Mouse (Mus musculus): ENCODE measurements around the gene Raet1e. TPM values are rescaled to one million over a fixed set of nuclear protein-coding genes. Genes with fewer than 3 reads are reported as not detected.
"Not testable (repeated sequence)": the region's sequence is repeated elsewhere in the genome, so short reads cannot be mapped to it uniquely, and the experiment has no call there.

The Raet1e gene
- polyA plus RNA-seq, 1 experiment from 2014 or later = 1.0 TPM

GRCm38 (mm10) chr10:22272914-22273683, 114.7 kb downstream of the Raet1e start:
- H3K36me3 ChIP-seq (ENCODE audit: control insufficient read depth, insufficient read depth); H3K4me1 ChIP-seq (replicated peaks; ENCODE audit: control insufficient read depth, insufficient read depth, low read length); H3K27ac ChIP-seq (ENCODE audit: low read depth, low read length); ATAC-seq; H3K9ac ChIP-seq (ENCODE audit: low read depth, low read length); H3K9me3 ChIP-seq (ENCODE audit: control insufficient read depth): not testable (repeated sequence)
- WGBS = 3% methylated on average over 37 of the region's 37 CpGs
- 0 out of 2 replicates have a peak, but pooled peaks cover 11% of the 10 kb centered on the region for H3K27me3 ChIP-seq (replicated peaks; ENCODE audit: control insufficient read depth, insufficient read depth, low read length)
- H3K4me2 ChIP-seq (replicated peaks; ENCODE audit: low read depth) = peak overlapping the region; percentile 80
- H3K4me3 ChIP-seq (ENCODE audit: low read depth, low read length) = peak overlapping the region; percentile 43
- TF ChIP-seq CTCF (IDR thresholded peaks at IDR 0.05; ENCODE audit: low read depth) = peak; percentile 12; the same call in 1 of the 2 replicates

GRCm38 (mm10) chr10:22273684-22274305, 115.4 kb downstream of the Raet1e start:
- 1% methylated on average over 41 of the region's 41 CpGs for WGBS
- no peaks in the 10 kb centered on the region for H3K4me1 ChIP-seq (replicated peaks; ENCODE audit: control insufficient read depth, insufficient read depth, low read length)
- peak overlapping the region; percentile 80 for H3K4me2 ChIP-seq (replicated peaks; ENCODE audit: low read depth)
- no peak for ATAC-seq
- 0 out of 2 replicates have a peak, but pooled peaks cover 11% of the 10 kb centered on the region for H3K27me3 ChIP-seq (replicated peaks; ENCODE audit: control insufficient read depth, insufficient read depth, low read length)
- no peaks in the 10 kb centered on the region for H3K36me3 ChIP-seq (ENCODE audit: control insufficient read depth, insufficient read depth)
- no peaks in the 10 kb centered on the region for H3K9me3 ChIP-seq (ENCODE audit: control insufficient read depth)
- H3K27ac ChIP-seq (ENCODE audit: low read depth, low read length) = no peak overlapping the region
- H3K4me3 ChIP-seq (ENCODE audit: low read depth, low read length) = peak overlapping the region; percentile 43
- TF ChIP-seq CTCF (IDR thresholded peaks at IDR 0.05; ENCODE audit: low read depth) = no peak
- no peak overlapping the region for H3K9ac ChIP-seq (ENCODE audit: low read depth, low read length)

- no peak for ATAC-seq
- H3K9me3 ChIP-seq (ENCODE audit: control insufficient read depth) = no peaks in the 10 kb centered on the region
- TF ChIP-seq CTCF (IDR thresholded peaks at IDR 0.05; ENCODE audit: low read depth) = no peak
- H3K4me2 ChIP-seq (replicated peaks; ENCODE audit: low read depth) = no peak overlapping the region
- H3K27me3 ChIP-seq (replicated peaks; ENCODE audit: control insufficient read depth, insufficient read depth, low read length) = 0 out of 2 replicates have a peak, but pooled peaks cover 11% of the 10 kb centered on the region
- no peak overlapping the region for H3K9ac ChIP-seq (ENCODE audit: low read depth, low read length)
- peak overlapping the region; percentile 43 for H3K4me3 ChIP-seq (ENCODE audit: low read depth, low read length)
- no peaks in the 10 kb centered on the region for H3K36me3 ChIP-seq (ENCODE audit: control insufficient read depth, insufficient read depth)
- 13% methylated on average over 19 of the region's 19 CpGs for whole genome bisulfite sequencing
- H3K27ac ChIP-seq (ENCODE audit: low read depth, low read length) = no peak overlapping the region
- H3K4me1 ChIP-seq (replicated peaks; ENCODE audit: control insufficient read depth, insufficient read depth, low read length) = no peaks in the 10 kb centered on the region
Measured at GRCm38 (mm10) chr10:22274445-22275057, 116.2 kb downstream of the Raet1e start.

- ATAC-seq; H3K4me2 ChIP-seq (replicated peaks; ENCODE audit: low read depth); H3K4me3 ChIP-seq (ENCODE audit: low read depth, low read length); H3K9me3 ChIP-seq (ENCODE audit: control insufficient read depth); H3K4me1 ChIP-seq (replicated peaks; ENCODE audit: control insufficient read depth, insufficient read depth, low read length); H3K27ac ChIP-seq (ENCODE audit: low read depth, low read length); H3K9ac ChIP-seq (ENCODE audit: low read depth, low read length); H3K36me3 ChIP-seq (ENCODE audit: control insufficient read depth, insufficient read depth): not testable (repeated sequence)
- H3K27me3 ChIP-seq (replicated peaks; ENCODE audit: control insufficient read depth, insufficient read depth, low read length) = 0 out of 2 replicates have a peak, but pooled peaks cover 11% of the 10 kb centered on the region
- WGBS = 85% methylated on average over 2 of the region's 2 CpGs
Measured at GRCm38 (mm10) chr10:22278468-22278867, 120.1 kb downstream of the Raet1e start.

- Histone ChIP-seq H3K36me3 (ENCODE audit: control insufficient read depth, insufficient read depth) (no peaks in the 10 kb centered on the region), H3K27me3 (replicated peaks; ENCODE audit: control insufficient read depth, insufficient read depth, low read length) (no peaks in the 10 kb centered on the region), H3K4me1 (replicated peaks; ENCODE audit: control insufficient read depth, insufficient read depth, low read length) (no peaks in the 10 kb centered on the region), H3K9me3 (ENCODE audit: control insufficient read depth) (no peaks in the 10 kb centered on the region), H3K4me2 (replicated peaks; ENCODE audit: low read depth) (no peak overlapping the region), H3K27ac (ENCODE audit: low read depth, low read length) (no peak overlapping the region), H3K4me3 (ENCODE audit: low read depth, low read length) (no peak overlapping the region), H3K9ac (ENCODE audit: low read depth, low read length) (no peak overlapping the region)
- TF ChIP-seq CTCF (IDR thresholded peaks at IDR 0.05; ENCODE audit: low read depth) = no peak
- no peak for ATAC-seq
- WGBS = 44% methylated on average over 6 of the region's 6 CpGs
Measured at GRCm38 (mm10) chr10:22282816-22283215, 124.4 kb downstream of the Raet1e start.

- no peaks in the 10 kb centered on the region for H3K27me3 ChIP-seq (replicated peaks; ENCODE audit: control insufficient read depth, insufficient read depth, low read length)
- no peak overlapping the region for H3K4me2 ChIP-seq (replicated peaks; ENCODE audit: low read depth)
- H3K36me3 ChIP-seq (ENCODE audit: control insufficient read depth, insufficient read depth) = no peaks in the 10 kb centered on the region
- ATAC-seq = no peak
- WGBS = 25% methylated on average over 1 of the region's 1 CpGs
- H3K9me3 ChIP-seq (ENCODE audit: control insufficient read depth) = no peaks in the 10 kb centered on the region
- H3K4me1 ChIP-seq (replicated peaks; ENCODE audit: control insufficient read depth, insufficient read depth, low read length) = no peaks in the 10 kb centered on the region
- no peak for TF ChIP-seq CTCF (IDR thresholded peaks at IDR 0.05; ENCODE audit: low read depth)
- no peak overlapping the region for H3K4me3 ChIP-seq (ENCODE audit: low read depth, low read length)
- no peak overlapping the region for H3K9ac ChIP-seq (ENCODE audit: low read depth, low read length)
- no peak overlapping the region for H3K27ac ChIP-seq (ENCODE audit: low read depth, low read length)
Measured at GRCm38 (mm10) chr10:22295676-22296075, 137.3 kb downstream of the Raet1e start.

Measured in intestine, postnatal 0 days (tissue).